Comparison of ENCODE assay signal across 18 mouse cellular contexts in genomic region chr13:54177346-54177745, GRCm38 (mm10). TPM values are rescaled to one million over a fixed set of nuclear protein-coding genes. Genes with fewer than 3 reads are reported as not detected.
"Had no signal": no experiment of that assay in that cellular context is flagged by ENCODE, and none has a peak within 500 bp of the region (broad histone marks: within the 10 kb centered on the region; RNA-seq: fewer than 3 reads in every experiment).

No protein-coding gene starts in this region.

- H3K4me1 ChIP-seq: limb, embryonic 12.5 days; liver, embryonic 13.5 days; midbrain, embryonic 15.5 days; neural tube, embryonic 12.5 days; stomach, embryonic 15.5 days had no signal

- H3K27me3 ChIP-seq: limb, embryonic 12.5 days; liver, embryonic 13.5 days; lung, embryonic 15.5 days; midbrain, embryonic 15.5 days; neural tube, embryonic 12.5 days; stomach, embryonic 15.5 days had no signal

- H3K4me2 ChIP-seq: limb, embryonic 12.5 days; liver, embryonic 13.5 days; lung, embryonic 15.5 days; midbrain, embryonic 11.5 days; midbrain, embryonic 15.5 days; neural tube, embryonic 12.5 days; stomach, embryonic 15.5 days had no signal

- ATAC-seq: liver, postnatal 0 days; midbrain, embryonic 15.5 days had no signal

- DNase-seq: kidney, postnatal 10 days; kidney, postnatal 4 days; liver; liver, embryonic 13.5 days; liver, postnatal 0 days; lung, postnatal 14 days; right cerebral cortex, postnatal 4 days; thymus, adult 2 months; thymus, postnatal 25 days had no signal

- H3K4me3 ChIP-seq: layer of hippocampus, adult 2 months; limb, embryonic 12.5 days; liver, embryonic 13.5 days; lung, embryonic 15.5 days; megakaryocyte, embryonic 14.5 days; midbrain, embryonic 15.5 days; neural tube, embryonic 12.5 days; stomach, embryonic 15.5 days had no signal

- H3K27ac ChIP-seq: layer of hippocampus, adult 2 months; limb, embryonic 12.5 days; liver, embryonic 13.5 days; lung, embryonic 15.5 days; macrophage; midbrain, embryonic 15.5 days; neural tube, embryonic 12.5 days; stomach, embryonic 15.5 days had no signal

- H3K9me3 ChIP-seq: lung, embryonic 15.5 days; midbrain, embryonic 15.5 days; stomach, embryonic 15.5 days had no signal

- H3K9ac ChIP-seq: limb, embryonic 12.5 days; liver, embryonic 13.5 days; liver, postnatal 0 days; lung, embryonic 15.5 days; midbrain, embryonic 15.5 days; neural tube, embryonic 12.5 days; stomach, embryonic 15.5 days had no signal

- H3K36me3 ChIP-seq: limb, embryonic 12.5 days; liver, embryonic 13.5 days; lung, embryonic 15.5 days; midbrain, embryonic 15.5 days; neural tube, embryonic 12.5 days; stomach, embryonic 15.5 days had no signal

RNA-seq across cellular contexts. Expression of gene Hrh2, which starts 14.6 kb away (rescaled TPM):
- polyA plus RNA-seq: limb, embryonic 12.5 days; midbrain, embryonic 11.5 days had no signal
